Mouse (Mus musculus) 3T3-L1 (cell line): Measurements from ENCODE around the gene Mpzl1.

ENCODE experiments used
- DNase-seq: peaks from one replicate; pipeline ENCODE4 v3.0.0-alpha.2; 2015; ENCODE audit warnings: low read depth, low spot score

Gene Mpzl1

GRCm38 (mm10) chr1:165655482-165655881 is 21.1 kb upstream of the Mpzl1 start:
- DNase-seq, result no peak

GRCm38 (mm10) chr1:165655022-165655421 is 20.7 kb upstream of the Mpzl1 start:
- DNase-seq, result no peak

- DNase-seq, result no peak
These were observed 19.0 kb upstream of the Mpzl1 start for GRCm38 (mm10) chr1:165653126-165653885.

- peak; percentile 54 for DNase-seq
These were observed 18.2 kb upstream of the Mpzl1 start for GRCm38 (mm10) chr1:165652507-165652906.

- DNase-seq, result no peak
These were observed 16.8 kb upstream of the Mpzl1 start for GRCm38 (mm10) chr1:165651158-165651557.

- no peak for DNase-seq
These were observed 10.8 kb upstream of the Mpzl1 start for GRCm38 (mm10) chr1:165645102-165645501.

- peak; percentile 76 for DNase-seq
These were observed 9.4 kb upstream of the Mpzl1 start for GRCm38 (mm10) chr1:165643735-165644134.

- peak; percentile 84 for DNase-seq
These were observed 8.5 kb upstream of the Mpzl1 start for GRCm38 (mm10) chr1:165642780-165643311.

- DNase-seq, result peak; percentile 90
These were observed 7.7 kb upstream of the Mpzl1 start for GRCm38 (mm10) chr1:165641786-165642771.

- peak; percentile 90 for DNase-seq
These were observed 7.0 kb upstream of the Mpzl1 start for GRCm38 (mm10) chr1:165641271-165641771.

GRCm38 (mm10) chr1:165636289-165636688 is 2.0 kb upstream of the Mpzl1 start:
- DNase-seq, result no peak

GRCm38 (mm10) chr1:165635055-165635897 is 938 bp upstream of the Mpzl1 start:
- no peak for DNase-seq

- no peak for DNase-seq
These were observed 993 bp downstream of the Mpzl1 start for GRCm38 (mm10) chr1:165633345-165633744.

GRCm38 (mm10) chr1:165631136-165631535 is 3.2 kb downstream of the Mpzl1 start:
- no peak for DNase-seq

GRCm38 (mm10) chr1:165629975-165630374 is 4.4 kb downstream of the Mpzl1 start:
- DNase-seq, result no peak

- no peak for DNase-seq
These were observed 5.7 kb downstream of the Mpzl1 start for GRCm38 (mm10) chr1:165628603-165629002.

- no peak for DNase-seq
These were observed 8.4 kb downstream of the Mpzl1 start for GRCm38 (mm10) chr1:165625896-165626295.

GRCm38 (mm10) chr1:165625058-165625457 is 9.3 kb downstream of the Mpzl1 start:
- DNase-seq, result no peak

- no peak for DNase-seq
These were observed 16.1 kb downstream of the Mpzl1 start for GRCm38 (mm10) chr1:165618201-165618624.

GRCm38 (mm10) chr1:165617166-165617891 is 17.0 kb downstream of the Mpzl1 start:
- no peak for DNase-seq
